Mouse (Mus musculus) lung, postnatal 4 days (tissue): Measurements from ENCODE around the gene 1700013G24Rik.

Source experiments
- DNase-seq, 2 experiments: peaks; one replicate each; pipeline ENCODE4 v3.0.0; 2021

1700013G24Rik gene

GRCm38 (mm10) chr4:137477611-137478010 is 24.5 kb downstream of the 1700013G24Rik start:
- no peak for DNase-seq

- DNase-seq = peak in 1 of 2 experiments; percentile 66
These were observed 25.2 kb downstream of the 1700013G24Rik start for GRCm38 (mm10) chr4:137478306-137478705.

- peak in 1 of 2 experiments; percentile 53 for DNase-seq
These were observed 26.7 kb downstream of the 1700013G24Rik start for GRCm38 (mm10) chr4:137479757-137480156.

GRCm38 (mm10) chr4:137480191-137480992 is 27.3 kb downstream of the 1700013G24Rik start:
- DNase-seq = no peak

GRCm38 (mm10) chr4:137480993-137481340 is 27.9 kb downstream of the 1700013G24Rik start:
- no peak for DNase-seq

GRCm38 (mm10) chr4:137481381-137482030 is 28.4 kb downstream of the 1700013G24Rik start:
- DNase-seq = no peak

GRCm38 (mm10) chr4:137483871-137484270 is 30.8 kb downstream of the 1700013G24Rik start:
- peak in 1 of 2 experiments; percentile 78 for DNase-seq

GRCm38 (mm10) chr4:137484586-137484985 is 31.5 kb downstream of the 1700013G24Rik start:
- DNase-seq = peak; percentile 70 to 80

- DNase-seq = peak in 1 of 2 experiments; percentile 41
These were observed 32.3 kb downstream of the 1700013G24Rik start for GRCm38 (mm10) chr4:137485258-137485960.

- DNase-seq = no peak
These were observed 33.3 kb downstream of the 1700013G24Rik start for GRCm38 (mm10) chr4:137486081-137487014.

GRCm38 (mm10) chr4:137487286-137488000 is 34.4 kb downstream of the 1700013G24Rik start:
- peak; percentile 70 to 90 for DNase-seq

GRCm38 (mm10) chr4:137488038-137488437 is 35.0 kb downstream of the 1700013G24Rik start:
- no peak for DNase-seq

GRCm38 (mm10) chr4:137488571-137489303 is 35.7 kb downstream of the 1700013G24Rik start:
- peak; percentile 73 to 79 for DNase-seq

GRCm38 (mm10) chr4:137489996-137490395 is 36.9 kb downstream of the 1700013G24Rik start:
- DNase-seq = peak in 1 of 2 experiments; percentile 48

- no peak for DNase-seq
These were observed 39.5 kb downstream of the 1700013G24Rik start for GRCm38 (mm10) chr4:137492563-137492962.

- DNase-seq = no peak
These were observed 40.1 kb downstream of the 1700013G24Rik start for GRCm38 (mm10) chr4:137493187-137493586.

- peak; percentile 51 to 77 for DNase-seq
These were observed 41.8 kb downstream of the 1700013G24Rik start for GRCm38 (mm10) chr4:137494751-137495500.

- DNase-seq = no peak
These were observed 42.5 kb downstream of the 1700013G24Rik start for GRCm38 (mm10) chr4:137495501-137496100.

- DNase-seq = no peak
These were observed 44.3 kb downstream of the 1700013G24Rik start for GRCm38 (mm10) chr4:137497367-137497766.
